Mouse (Mus musculus) cerebellum, adult 2 months (tissue): ENCODE measurements around the gene Samd14. TPM values are rescaled to one million over a fixed set of nuclear protein-coding genes. Genes with fewer than 3 reads are reported as not detected.

Source experiments
- DNase-seq, 2 experiments: peaks; one replicate each; pipeline ENCODE4 v3.0.0; 2021
- H3K27ac ChIP-seq: fragments of 200-500 bp; 2 replicates; pipeline ENCODE4 v1.5.1; 2012; ENCODE audit warnings: low read length, control low read depth, inconsistent platforms; ENCODE audit not compliant: insufficient read depth
- H3K27me3 ChIP-seq: fragments of 200-500 bp; 2 replicates; pipeline ENCODE4 v1.6.1; 2012; ENCODE audit warnings: inconsistent platforms, mild to moderate bottlenecking, low read length, moderate library complexity; ENCODE audit not compliant: control insufficient read depth, insufficient read depth
- H3K4me1 ChIP-seq: fragments of 200-500 bp; 2 replicates; pipeline ENCODE4 v1.6.1; 2011; ENCODE audit warnings: low read length; ENCODE audit not compliant: control insufficient read depth, insufficient read depth
- H3K4me3 ChIP-seq: fragments of 200-500 bp; replicated peaks from 2 replicates; pipeline ENCODE3; 2011; ENCODE audit warnings: mild to moderate bottlenecking, low read depth, low read length, control low read depth; ENCODE audit not compliant: insufficient read depth
- CTCF ChIP-seq: fragments of 200-500 bp; IDR thresholded peaks from 2 replicates; pipeline ENCODE4 v1.5.1; 2011; ENCODE audit warnings: low read depth, mild to moderate bottlenecking, control low read depth, low read length, moderate library complexity, borderline replicate concordance; ENCODE audit not compliant: insufficient read depth
- POLR2A ChIP-seq: fragments of 200-500 bp; IDR thresholded peaks from 2 replicates; pipeline ENCODE4 v1.6.1; 2011; ENCODE audit warnings: low read length, control low read depth, borderline replicate concordance; ENCODE audit not compliant: insufficient read depth
- WGBS: fragments of 180-500 bp; shearing (Covaris S2); methylation state at CpG from one replicate; pipeline ENCODE4 v1.1.7; 2018; 5-methylcytosine and 5-hydroxymethylcytosine counted together
- polyA plus RNA-seq: library from polyadenylated mRNA; depleted of rRNA; stranded (reverse); fragments of >200 nt; gene quantifications from 2 replicates; pipeline ENCODE4 v1.2.3, GENCODE M21; 2012

Gene Samd14
- polyA plus RNA-seq, 1 experiment: 80.7 TPM

- H3K27ac ChIP-seq: 0 out of 2 replicates have a peak overlapping the region, but pooled peaks have one; percentile 18
- 54% methylated on average over 4 of the region's 4 CpGs for WGBS
- H3K4me1 ChIP-seq: peaks cover 49% of the 10 kb centered on the region
- no peaks in the 10 kb centered on the region for H3K27me3 ChIP-seq
- H3K4me3 ChIP-seq: no peak overlapping the region
- TF ChIP-seq CTCF: no peak
- no peak for TF ChIP-seq POLR2A
- DNase-seq: peak in 1 of 2 experiments; percentile 15
These were observed 36.4 kb upstream of the Samd14 start for GRCm38 (mm10) chr11:94973313-94973712.

- Histone ChIP-seq H3K27me3 (no peaks in the 10 kb centered on the region), H3K27ac (no peak overlapping the region), H3K4me1 (peaks cover 55% of the 10 kb centered on the region), H3K4me3 (no peak overlapping the region)
- TF ChIP-seq POLR2A: no peak
- TF ChIP-seq CTCF: no peak
- 57% methylated on average over 2 of the region's 2 CpGs for WGBS
- peak; percentile 17 to 21 for DNase-seq
These were observed 34.7 kb upstream of the Samd14 start for GRCm38 (mm10) chr11:94974951-94975350.

GRCm38 (mm10) chr11:94976199-94976598 is 33.5 kb upstream of the Samd14 start, which contains the start of gene Sgca:
Gene Sgca (minus strand): TSS chr11:94976327.
- peak; percentile 31 to 44 for DNase-seq
- no peak within 1 kb of the TSS for H3K4me3 ChIP-seq
- H3K4me1 ChIP-seq: peaks cover 52% of the 10 kb centered on the region
- no peaks in the 10 kb centered on the region for H3K27me3 ChIP-seq
- TF ChIP-seq POLR2A: no peak
- TF ChIP-seq CTCF: no peak
- WGBS: 20% methylated on average over 5 of the region's 5 CpGs
- H3K27ac ChIP-seq: no peak within 1 kb of the TSS

GRCm38 (mm10) chr11:94978178-94978915 is 31.3 kb upstream of the Samd14 start:
- DNase-seq: peak; percentile 27 to 34
- Histone ChIP-seq H3K27ac (no peak overlapping the region), H3K4me3 (peak overlapping the region; percentile 7), H3K4me1 (peaks cover 32% of the 10 kb centered on the region), H3K27me3 (no peaks in the 10 kb centered on the region)
- 33% methylated on average over 9 of the region's 9 CpGs for WGBS
- TF ChIP-seq CTCF: no peak
- TF ChIP-seq POLR2A: no peak

- Histone ChIP-seq H3K27me3 (no peaks in the 10 kb centered on the region), H3K4me3 (peak overlapping the region; percentile 38), H3K4me1 (peaks cover 27% of the 10 kb centered on the region), H3K27ac (peak overlapping the region; percentile 1; the same call in 1 of the 2 replicates)
- TF ChIP-seq POLR2A (peak; percentile 90), CTCF (peak; percentile 96)
- WGBS: under 1% methylated on average over 20 of the region's 20 CpGs
- peak; percentile 98 to 99 for DNase-seq
These were observed 30.7 kb upstream of the Samd14 start for GRCm38 (mm10) chr11:94978947-94979346.

GRCm38 (mm10) chr11:94979462-94980179 is 30.1 kb upstream of the Samd14 start:
- WGBS: 67% methylated on average over 11 of the region's 11 CpGs
- peak overlapping the region; percentile 1 for H3K27ac ChIP-seq
- peak overlapping the region; percentile 5 for H3K4me3 ChIP-seq
- TF ChIP-seq POLR2A (no peak), CTCF (no peak)
- peak in 1 of 2 experiments; percentile 39 for DNase-seq
- H3K27me3 ChIP-seq: no peaks in the 10 kb centered on the region
- H3K4me1 ChIP-seq: peaks cover 27% of the 10 kb centered on the region

GRCm38 (mm10) chr11:94985140-94985539 is 24.5 kb upstream of the Samd14 start:
- Histone ChIP-seq H3K4me1 (0 out of 2 replicates have a peak, but pooled peaks cover 5% of the 10 kb centered on the region), H3K27ac (no peak overlapping the region), H3K27me3 (no peaks in the 10 kb centered on the region), H3K4me3 (no peak overlapping the region)
- TF ChIP-seq CTCF (no peak), POLR2A (no peak)
- WGBS: 69% methylated on average over 1 of the region's 1 CpGs
- DNase-seq: no peak
